8 mouse cellular contexts compared by ENCODE assay signal in the genomic region with DNA sequence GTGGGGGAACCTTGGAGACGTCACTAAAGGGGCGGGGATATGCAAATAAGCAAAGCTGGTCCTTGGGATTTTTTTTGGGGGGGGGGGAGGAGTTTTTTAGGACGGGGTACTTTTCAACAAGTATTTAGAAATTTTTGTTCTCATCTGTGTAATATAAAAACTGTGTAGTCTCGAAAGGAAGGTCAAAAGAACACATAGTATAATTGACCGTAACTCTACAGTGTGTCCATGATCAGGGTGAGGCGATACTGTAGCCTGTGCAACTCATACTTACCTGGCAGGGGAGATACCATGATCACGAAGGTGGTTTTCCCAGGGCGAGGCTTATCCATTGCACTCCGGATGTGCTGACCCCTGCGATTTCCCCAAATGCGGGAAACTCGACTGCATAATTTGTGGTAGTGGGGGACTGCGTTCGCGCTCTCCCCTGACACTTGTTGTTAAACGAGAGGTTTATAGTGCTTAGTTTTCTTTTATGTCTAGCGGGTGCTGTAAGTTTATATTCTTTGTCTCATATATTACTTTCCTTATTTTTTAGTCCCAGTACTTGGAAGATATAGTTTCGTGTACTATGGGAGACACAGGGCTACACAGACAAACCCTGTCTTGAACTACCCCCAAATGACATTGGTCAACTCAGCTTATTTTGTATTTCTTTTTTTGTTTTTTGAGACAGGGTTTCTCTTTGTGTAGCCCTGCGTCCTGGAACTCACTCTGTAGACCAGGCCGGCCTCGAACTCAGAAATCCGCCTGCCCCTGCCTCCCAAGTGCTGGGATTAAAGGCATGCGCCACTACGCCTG. TPM values are rescaled to one million over a fixed set of nuclear protein-coding genes. Genes with fewer than 3 reads are reported as not detected.
A peak's percentile ranks its signal among the peaks of the same experiment; 100 is the strongest.
DNase-seq lines count a peak whose midpoint lies in the region; ATAC-seq lines count a peak whose summit lies in the region.
"Not testable (repeated sequence)": the region's sequence is repeated elsewhere in the genome, so short reads cannot be mapped to it uniquely, and the experiment has no call there.

No protein-coding gene starts in this region.

- peak; percentile 94 for DNase-seq in R1 (ENCODE audit: low read depth, low spot score)
- peak; percentile 80 to 86 for DNase-seq in cerebellum, postnatal 36 days
- peak; percentile 77 to 87 for DNase-seq in frontal cortex, postnatal 36 days (ENCODE audit: low spot score in 2 of 2)
- DNase-seq in layer of hippocampus, postnatal 36 days: peak; percentile 63 to 66
- peak; percentile 90 for DNase-seq in lung, postnatal 25 days (ENCODE audit: low spot score)
- peak; percentile 88 for DNase-seq in retina, adult 2 months (ENCODE audit: low read depth, low spot score)
- peak; percentile 88 for DNase-seq in thymus, postnatal 25 days

- peak; percentile 94 for ATAC-seq in hindbrain, embryonic 15.5 days (ENCODE audit: low FRiP score, low read depth)

- H3K9me3 ChIP-seq in hindbrain, embryonic 15.5 days: not testable (repeated sequence)

- H3K27ac ChIP-seq in hindbrain, embryonic 15.5 days (replicated peaks): peak overlapping the region; percentile 82

- peak overlapping the region; percentile 41 for H3K4me3 ChIP-seq in hindbrain, embryonic 15.5 days

- H3K4me2 ChIP-seq in hindbrain, embryonic 15.5 days: peak overlapping the region; percentile 60

- WGBS in hindbrain, embryonic 15.5 days: under 1% methylated on average over 24 of the region's 24 CpGs

- H3K9ac ChIP-seq in hindbrain, embryonic 15.5 days: peak overlapping the region; percentile 46; the same call in 1 of the 2 replicates

- H3K36me3 ChIP-seq in hindbrain, embryonic 15.5 days: not testable (repeated sequence)

- peaks cover 29% of the 10 kb centered on the region for H3K4me1 ChIP-seq in hindbrain, embryonic 15.5 days (replicated peaks)

- H3K27me3 ChIP-seq in hindbrain, embryonic 15.5 days: not testable (repeated sequence)

RNA-seq across cellular contexts. Expression of a gene that starts 21.8 kb away (rescaled TPM):
- polyA plus RNA-seq in hindbrain, embryonic 15.5 days (2015; fragmentation: Nextera tagmentation; extraction: Ambion mirVana): 1.7 and 1.9 TPM in 2 replicates
- under 1 TPM; 0.25 to 0.43 TPM for total RNA-seq in layer of hippocampus, postnatal 36 days (2021)

RNA-seq across cellular contexts. Expression of a gene that starts 21.9 kb away (rescaled TPM):
- 4.7 and 4.9 TPM in 2 replicates for polyA plus RNA-seq in hindbrain, embryonic 15.5 days (2015; fragmentation: Nextera tagmentation; extraction: Ambion mirVana)
- total RNA-seq in layer of hippocampus, postnatal 36 days (2021): 1 to 10 TPM; 4.6 to 6.1 TPM

Comparison
In these comparisons a context has a peak if more than half of its experiments do, and no peak if none do; other contexts are left out.
1. Peak in every context shown above with its lines: DNase-seq, ATAC-seq, H3K4me3 ChIP-seq and H3K27ac ChIP-seq.